8 mouse cellular contexts compared by ENCODE assay signal in genomic region chr10:87024884-87025283, GRCm38 (mm10). TPM values are rescaled to one million over a fixed set of nuclear protein-coding genes. Genes with fewer than 3 reads are reported as not detected.
DNase-seq lines count a peak whose midpoint lies in the region; ATAC-seq and TF ChIP-seq lines count a peak whose summit lies in the region.

No protein-coding gene starts in this region.

- peak; percentile 85 for ATAC-seq in intestine, embryonic 15.5 days
- ATAC-seq in midbrain, embryonic 12.5 days (ENCODE audit: low FRiP score, low read depth) = peak; percentile 90

- intact Hi-C loops in gastrocnemius, postnatal 14 days (cut with DNase I; ENCODE audit: low total_unique reads) = loop anchor here (1.0 kb wide), 1 partner anchor 480 kb away; no protein-coding TSS in a partner anchor
- intact Hi-C loops in left cerebral cortex, postnatal 14 days (cut with DNase I) = loop anchor here (1.0 to 5.0 kb wide), 3 partner anchors 478 to 1302 kb away; no protein-coding TSS in a partner anchor

- peaks cover 3% of the 10 kb centered on the region; the same call in 1 of the 2 replicates for H3K4me1 ChIP-seq in cortical plate, adult 2 months (ENCODE audit: control insufficient read depth, insufficient read depth, low read length)
- no peaks in the 10 kb centered on the region for H3K4me1 ChIP-seq in intestine, embryonic 15.5 days (replicated peaks)
- no peaks in the 10 kb centered on the region for H3K4me1 ChIP-seq in midbrain, embryonic 12.5 days

- no peak overlapping the region for H3K9ac ChIP-seq in intestine, embryonic 15.5 days
- no peak overlapping the region for H3K9ac ChIP-seq in midbrain, embryonic 12.5 days (replicated peaks)

- no peaks in the 10 kb centered on the region for H3K27me3 ChIP-seq in intestine, embryonic 15.5 days (replicated peaks)
- peaks cover 2% of the 10 kb centered on the region; the same call in 1 of the 2 replicates for H3K27me3 ChIP-seq in midbrain, embryonic 12.5 days

- H3K4me3 ChIP-seq in cortical plate, adult 2 months (ENCODE audit: insufficient read depth, low read length) = no peak overlapping the region
- H3K4me3 ChIP-seq in intestine, embryonic 15.5 days (replicated peaks) = no peak overlapping the region
- H3K4me3 ChIP-seq in midbrain, embryonic 12.5 days = no peak overlapping the region

- 1% methylated on average over 8 of the region's 10 CpGs for WGBS in intestine, embryonic 15.5 days
- WGBS in midbrain, embryonic 12.5 days = 2% methylated on average over 8 of the region's 10 CpGs

- H3K4me2 ChIP-seq in intestine, embryonic 15.5 days (replicated peaks) = no peak overlapping the region
- H3K4me2 ChIP-seq in midbrain, embryonic 12.5 days (replicated peaks) = no peak overlapping the region

- TF ChIP-seq CTCF in cortical plate, adult 2 months (IDR thresholded peaks at IDR 0.05; ENCODE audit: extremely low read depth, insufficient read depth, low read length) = peak; percentile 99

- peak; percentile 87 for DNase-seq in adipocyte (ENCODE audit: low spot score)
- DNase-seq in gastrocnemius, postnatal 14 days = peak; percentile 80
- DNase-seq in left cerebral cortex, postnatal 14 days (ENCODE audit: low spot score in 2 of 2) = peak; percentile 87 to 89
- peak; percentile 72 for DNase-seq in skeletal muscle tissue, adult 2 months (ENCODE audit: low read depth, low spot score)
- DNase-seq in yolk sac, embryonic 10.5 days (ENCODE audit: low spot score) = peak; percentile 64

- no peaks in the 10 kb centered on the region for H3K36me3 ChIP-seq in intestine, embryonic 15.5 days
- H3K36me3 ChIP-seq in midbrain, embryonic 12.5 days = no peaks in the 10 kb centered on the region

- no peak for TF ChIP-seq POLR2A in cortical plate, adult 2 months (IDR thresholded peaks at IDR 0.05; ENCODE audit: extremely low read depth, insufficient read depth, low read length)

- no peak overlapping the region for H3K27ac ChIP-seq in cortical plate, adult 2 months (ENCODE audit: insufficient read depth, low read length)
- H3K27ac ChIP-seq in intestine, embryonic 15.5 days = no peak overlapping the region
- H3K27ac ChIP-seq in midbrain, embryonic 12.5 days (replicated peaks) = no peak overlapping the region

- no peaks in the 10 kb centered on the region for H3K9me3 ChIP-seq in intestine, embryonic 15.5 days
- H3K9me3 ChIP-seq in midbrain, embryonic 12.5 days = no peaks in the 10 kb centered on the region

RNA-seq across cellular contexts. Expression of gene Stab2, which starts 17.1 kb away (rescaled TPM):
- polyA plus RNA-seq in cortical plate, adult 2 months (2012; rRNA removed) = 0.23 and 0.25 TPM in 2 replicates
- under 1 TPM; 0.66 to 0.91 TPM for total RNA-seq in gastrocnemius, postnatal 14 days (2021)
- polyA plus RNA-seq in intestine, embryonic 15.5 days (2015; fragmentation: Nextera tagmentation; extraction: Ambion mirVana) = 1.1 TPM in 2 replicates
- under 1 TPM; 0.25 to 0.37 TPM for total RNA-seq in left cerebral cortex, postnatal 14 days (2021)
- 0.04 and 0.12 TPM in 2 replicates for polyA plus RNA-seq in midbrain, embryonic 12.5 days (2016; fragmentation: Nextera tagmentation; extraction: Ambion mirVana)

RNA-seq across cellular contexts. Expression of gene 1700113H08Rik, which starts 33.0 kb away (rescaled TPM):
- polyA plus RNA-seq in cortical plate, adult 2 months (2012; rRNA removed) = not detected in 2 replicates
- under 1 TPM in 1 of 2 experiments, not detected in 1; 0.55 TPM for total RNA-seq in gastrocnemius, postnatal 14 days (2021)
- not detected in 2 replicates for polyA plus RNA-seq in intestine, embryonic 15.5 days (2015; fragmentation: Nextera tagmentation; extraction: Ambion mirVana)
- not detected for total RNA-seq in left cerebral cortex, postnatal 14 days (2021)
- 0.22 and 0.56 TPM in 2 replicates for polyA plus RNA-seq in midbrain, embryonic 12.5 days (2016; fragmentation: Nextera tagmentation; extraction: Ambion mirVana)
